Mouse (Mus musculus) embryonic fibroblast, embryonic 13.5 days (primary cell): ENCODE measurements at regions not wholly inside any gene's neighbourhood (a gene's known extent, or its start where the extent isn't known, plus 50 kb on each side); places are given as distances from the start of the nearest gene placed in this dataset.

Experiments
- CTCF ChIP-seq: IDR thresholded peaks from 2 replicates; pipeline ENCODE4 v1.5.1; 2011; ENCODE audit warnings: mild to moderate bottlenecking, control low read depth, low read length, moderate library complexity, borderline replicate concordance; ENCODE audit not compliant: insufficient read depth
- POLR2A ChIP-seq: IDR thresholded peaks from 2 replicates; pipeline ENCODE4 v1.6.1; 2011; ENCODE audit warnings: low read depth, mild to moderate bottlenecking, control low read depth, low read length, moderate library complexity

GRCm38 (mm10) chr3:103445852-103446251 is 129.2 kb upstream of the Syt6 start:
- TF ChIP-seq CTCF (no peak), POLR2A (no peak)
